Mouse (Mus musculus) liver, adult 10 weeks (tissue): Measurements from ENCODE around the gene 1700040F15Rik. TPM values are rescaled to one million over a fixed set of nuclear protein-coding genes. Genes with fewer than 3 reads are reported as not detected.

Experiments used
- polyA plus RNA-seq: library from polyadenylated mRNA; stranded (reverse); fragments of 350-450 nt; fragmentation: Illumina TruSeq; extraction: RNeasy Lipid Tissue Mini Kit (QIAGEN cat#74804); gene quantifications from one replicate; pipeline ENCODE4 v1.2.3, GENCODE M21; 2014; ENCODE audit warnings: low read depth, low replicate concordance

Gene 1700040F15Rik
- not detected for polyA plus RNA-seq

DNA sequence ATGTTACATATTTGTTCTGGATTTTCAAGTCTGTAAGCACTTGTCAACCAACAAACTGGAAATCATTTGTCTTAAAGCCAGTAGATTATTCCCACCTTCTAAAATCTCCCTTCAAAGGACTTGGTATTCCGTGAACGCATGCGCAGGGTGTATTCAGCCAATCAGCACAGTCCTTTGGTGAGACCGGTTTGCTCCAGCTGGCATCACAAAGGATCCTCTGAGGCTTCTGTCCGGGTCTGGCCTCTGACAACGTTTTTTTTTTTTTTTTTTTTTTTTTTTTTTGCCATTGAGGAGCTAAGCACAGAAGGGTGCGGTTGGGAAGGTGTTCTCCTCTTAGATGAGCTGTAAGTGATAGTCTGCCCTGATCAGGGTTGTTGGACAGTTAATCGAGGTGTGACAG, at the start of gene 1700040F15Rik:
Gene 1700040F15Rik, plus strand, starts transcription at position 301 of the 400 bp plus-strand sequence.

